Mouse (Mus musculus) gastrocnemius, postnatal 14 days (tissue): ENCODE results near the gene Gm5771. TPM values are rescaled to one million over a fixed set of nuclear protein-coding genes. Genes with fewer than 3 reads are reported as not detected.
"Not testable (repeated sequence)": the region's sequence is repeated elsewhere in the genome, so short reads cannot be mapped to it uniquely, and the experiment has no call there.

Experiments
- DNase-seq: peaks from one replicate; pipeline ENCODE4 v3.0.0; 2021; ENCODE audit warnings: mixed read lengths
- intact Hi-C: fragments of 180-260 bp; cut with DNase I; formaldehyde crosslinking; loops from one replicate; pipeline ENCODE4 v1.15.1; 2025; ENCODE audit warnings: low total_unique reads
- long read RNA-seq, 2 experiments: library from polyadenylated mRNA; stranded (forward); transcript quantifications; one replicate each; pipeline ENCODE4 v2.0.0; 2021
- total RNA-seq, 2 experiments: library from RNA; stranded (reverse); gene quantifications; 2 replicates each; pipeline ENCODE4 v1.2.3; 2021

The Gm5771 gene
- not detected for total RNA-seq
- long read RNA-seq, experiment 1 = 0 reads
- long read RNA-seq, experiment 2 = 0 reads

DNA sequence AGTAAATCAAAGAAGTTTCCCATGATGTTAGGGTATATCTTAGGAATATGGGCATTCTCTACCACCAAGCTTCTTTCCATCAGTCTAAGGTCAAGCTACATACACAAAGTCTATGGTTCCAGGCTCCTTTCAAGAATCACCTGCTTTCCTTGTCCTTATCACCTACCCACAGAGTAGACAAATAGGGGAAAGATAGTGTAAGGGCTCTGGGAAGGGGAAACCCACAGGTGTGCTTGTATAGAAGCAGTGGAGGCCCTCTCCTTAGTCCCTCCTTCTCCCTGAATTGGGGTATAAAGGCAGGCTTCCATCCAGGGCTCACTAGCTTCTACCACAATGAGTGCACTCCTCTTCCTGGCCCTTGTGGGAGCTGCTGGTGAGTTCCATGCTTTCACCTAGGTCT is at the start of gene Gm5771:
Gm5771 (plus strand) TSS at position 301 of the 400 bp plus-strand sequence.
- DNase-seq, intact Hi-C loops: not testable (repeated sequence)

- no peak for DNase-seq
- intact Hi-C loops = no loop called here
Observed at GRCm38 (mm10) chr6:41353932-41354331, 38.2 kb upstream of the Gm5771 start, which contains the start of gene Try10. TSS of gene Try10 (plus strand) at chr6:41354105.

DNA sequence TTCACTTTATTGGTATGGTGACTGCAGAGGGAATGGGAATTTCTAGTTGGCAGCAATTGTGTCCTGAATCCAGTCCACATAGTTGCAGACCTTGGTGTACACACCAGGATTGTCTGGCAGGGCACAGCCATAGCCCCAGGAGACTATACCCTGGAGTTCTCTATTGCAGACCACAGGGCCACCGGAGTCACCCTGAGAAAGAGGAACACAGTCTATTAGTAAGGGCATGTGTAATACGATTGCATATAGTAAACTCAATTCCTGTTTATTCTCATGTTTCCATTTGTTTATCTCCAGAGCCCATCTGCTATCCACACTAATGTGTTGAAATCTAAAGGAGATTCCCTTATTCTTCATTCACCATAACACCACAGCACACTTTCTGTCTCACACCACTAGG is 18.4 kb upstream of the Gm5771 start:
- intact Hi-C loops, DNase-seq: not testable (repeated sequence)

GRCm38 (mm10) chr6:41377578-41377977 is 14.6 kb upstream of the Gm5771 start, which contains the start of gene Prss3:
TSS of gene Prss3 (minus strand) at chr6:41377678.
- DNase-seq, intact Hi-C loops: not testable (repeated sequence)

DNA sequence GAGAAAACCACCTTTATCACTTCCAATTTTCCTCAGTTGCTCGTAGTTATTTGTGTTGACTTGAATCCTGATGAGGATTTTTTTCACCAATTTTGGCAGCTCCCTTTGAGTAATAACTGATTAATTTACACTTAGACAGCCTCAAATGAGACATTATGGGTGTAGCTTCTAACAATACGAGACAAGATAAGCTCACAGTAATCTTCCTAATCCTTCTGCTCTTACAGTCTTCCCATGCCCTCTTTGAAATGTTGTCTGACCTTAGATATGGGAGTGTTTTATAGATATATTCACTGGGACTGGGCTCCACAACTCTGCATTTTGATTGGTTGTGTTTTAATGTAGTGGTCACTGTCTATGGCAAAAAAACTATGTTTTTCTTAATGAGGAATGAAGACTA is 5.4 kb upstream of the Gm5771 start:
- intact Hi-C loops = no loop called here
- DNase-seq = no peak

DNA sequence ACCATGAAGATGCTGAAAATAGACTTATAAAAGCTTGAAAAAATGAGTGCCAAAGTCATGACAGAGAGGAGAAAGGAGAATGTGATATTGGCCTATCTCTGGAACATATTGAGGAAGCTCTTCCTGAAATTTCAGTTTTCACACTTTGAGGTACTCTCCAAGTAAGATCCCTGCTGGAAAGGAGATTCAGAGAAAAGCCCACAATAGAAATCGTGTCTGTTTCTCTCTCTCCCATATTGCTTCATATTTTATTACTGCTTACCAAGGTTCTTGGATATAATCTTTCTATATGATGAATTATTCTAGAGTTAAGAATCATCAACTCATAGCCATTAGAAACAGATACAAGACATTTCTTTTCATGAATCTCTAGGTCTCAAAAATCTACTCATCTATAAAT is 516 bp upstream of the Gm5771 start:
- intact Hi-C loops, DNase-seq: not testable (repeated sequence)

DNA sequence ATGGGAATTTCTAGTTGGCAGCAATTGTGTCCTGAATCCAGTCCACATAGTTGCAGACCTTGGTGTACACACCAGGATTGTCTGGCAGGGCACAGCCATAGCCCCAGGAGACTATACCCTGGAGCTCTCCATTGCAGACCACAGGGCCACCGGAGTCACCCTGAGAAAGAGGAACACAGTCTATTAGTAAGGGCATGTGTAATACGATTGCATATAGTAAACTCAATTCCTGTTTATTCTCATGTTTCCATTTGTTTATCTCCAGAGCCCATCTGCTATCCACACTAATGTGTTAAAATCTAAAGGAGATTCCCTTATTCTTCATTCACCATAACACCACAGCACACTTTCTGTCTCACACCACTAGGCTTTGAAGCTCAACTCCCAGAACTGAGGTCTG is 50.1 kb downstream of the Gm5771 start:
- intact Hi-C loops, DNase-seq: not testable (repeated sequence)

GRCm38 (mm10) chr6:41446045-41446444 is 53.9 kb downstream of the Gm5771 start, which contains the start of gene Gm10334:
TSS of gene Gm10334 (minus strand) at chr6:41446145.
- DNase-seq, intact Hi-C loops: not testable (repeated sequence)

Other genes starting within 250 kb of the Gm5771 start
- gene Try4, start 90.1 kb upstream of the Gm5771 start, total RNA-seq = not detected
- not detected for gene Try5, start 75.5 kb upstream of the Gm5771 start, total RNA-seq
- gene Try10, start 38.3 kb upstream of the Gm5771 start, total RNA-seq = not detected
- gene Prss3, start 14.7 kb upstream of the Gm5771 start, total RNA-seq = not detected
- not detected for gene Gm10334, start 53.8 kb downstream of the Gm5771 start, total RNA-seq
- not detected for gene Prss1, start 66.6 kb downstream of the Gm5771 start, total RNA-seq
- not detected for gene Prss2, start 129.4 kb downstream of the Gm5771 start, total RNA-seq
- 1 to 10 TPM; 1.2 to 2.5 TPM for gene Ephb6, start 213.1 kb downstream of the Gm5771 start, total RNA-seq
- gene Trpv6, start 244.0 kb downstream of the Gm5771 start, total RNA-seq = not detected